Mouse (Mus musculus) brain, embryonic 18.5 days (tissue): ENCODE measurements around the gene Smad3.
A peak's percentile ranks its signal among the peaks of the same experiment; 100 is the strongest.

Experiments
- DNase-seq: peaks from one replicate; pipeline ENCODE4 v3.0.0-alpha.2; 2012; ENCODE audit warnings: low read depth, low spot score

Gene Smad3

DNA sequence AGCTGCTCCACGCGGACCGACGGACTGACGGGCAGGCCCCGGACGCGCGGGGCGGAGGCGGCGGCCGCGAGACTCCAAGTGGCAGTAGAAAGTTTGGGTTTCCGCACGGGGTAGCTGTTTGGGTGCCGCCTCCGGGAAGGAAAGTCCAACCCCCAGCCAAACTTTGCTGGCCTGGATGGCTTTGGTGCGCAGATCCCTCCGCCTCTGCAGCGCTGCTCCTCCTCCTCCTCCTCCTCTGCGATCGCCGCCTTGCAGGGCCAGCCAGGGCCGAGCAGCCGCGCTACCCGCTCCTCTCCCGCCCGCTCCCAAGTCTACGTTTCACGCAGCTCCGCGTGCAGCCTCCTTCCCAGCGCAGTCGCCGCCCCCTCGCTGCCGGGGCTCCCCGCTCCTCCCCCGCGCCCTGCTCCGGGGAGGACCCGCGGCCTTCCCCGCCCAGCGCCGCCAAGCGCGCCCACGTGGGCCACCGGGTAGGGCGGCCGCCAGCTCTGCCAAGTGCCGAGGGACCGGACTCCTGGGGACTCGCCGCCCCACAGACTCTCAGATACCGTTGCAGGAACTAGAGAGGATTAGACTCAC lies at the start of gene Smad3:
Gene Smad3 (minus strand): TSS at position 130 of the 576 bp plus-strand sequence.
- DNase-seq, result peak; percentile 56

DNA sequence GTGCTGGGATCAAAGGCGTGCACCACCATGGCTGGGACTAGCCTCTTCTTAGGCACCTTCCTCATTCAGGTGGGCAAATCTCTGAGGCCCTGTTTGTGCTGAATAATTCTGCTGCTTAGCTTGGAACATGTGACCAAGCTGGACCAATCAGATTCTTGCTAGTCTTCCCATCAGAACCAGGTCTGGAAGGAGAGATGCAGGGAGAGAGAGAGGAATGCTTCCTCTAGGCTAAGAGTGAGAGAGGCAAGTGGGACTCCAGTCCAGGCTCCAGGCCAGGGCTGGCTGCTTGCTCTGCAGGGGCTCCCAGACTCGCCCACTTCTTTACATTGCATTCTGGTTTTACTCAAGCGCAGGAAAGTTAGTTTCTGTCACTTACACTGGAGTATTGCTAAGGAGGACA lies 47.1 kb upstream of the Smad3 start:
- no peak for DNase-seq

DNA sequence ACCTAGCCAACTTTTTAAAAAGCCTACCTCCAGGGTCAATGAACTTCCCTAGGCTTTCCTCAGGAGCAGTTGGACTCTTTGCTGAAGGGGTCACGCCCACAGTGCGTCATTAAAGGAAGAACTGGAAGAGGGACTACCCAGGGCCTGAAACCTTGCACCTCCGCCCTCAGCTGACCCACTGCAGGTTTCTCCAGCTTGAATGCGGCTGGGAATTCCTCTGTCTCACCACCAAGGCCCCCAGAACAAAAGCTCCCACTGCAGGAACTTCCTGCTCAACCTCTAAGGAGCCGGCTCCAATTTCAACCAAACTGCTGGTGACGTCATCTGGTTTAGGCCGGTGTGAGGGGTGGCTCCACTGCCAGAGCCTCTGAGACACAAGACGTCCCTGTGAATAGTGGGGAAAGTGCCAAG lies 45.4 kb upstream of the Smad3 start:
- DNase-seq, result no peak

DNA sequence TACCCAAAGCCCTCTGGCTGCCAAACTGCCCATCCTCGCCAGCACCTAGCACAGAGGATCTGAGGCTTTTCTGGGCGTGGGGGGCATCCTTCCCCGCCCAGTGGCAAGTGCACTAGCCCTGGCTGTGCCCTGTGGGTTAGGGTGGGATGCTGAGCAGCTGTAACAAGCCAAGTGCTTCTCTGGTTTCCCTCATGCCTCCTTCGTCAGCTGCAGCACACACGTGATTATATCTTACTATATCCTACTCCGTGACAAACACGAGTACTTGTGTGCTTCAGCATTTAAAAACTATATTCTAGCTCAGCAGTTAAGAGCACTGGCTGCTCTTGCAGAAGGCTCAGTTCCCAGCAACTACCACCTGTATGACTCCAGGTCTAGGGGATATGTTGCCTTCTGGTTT lies 44.7 kb upstream of the Smad3 start:
- DNase-seq, result no peak

DNA sequence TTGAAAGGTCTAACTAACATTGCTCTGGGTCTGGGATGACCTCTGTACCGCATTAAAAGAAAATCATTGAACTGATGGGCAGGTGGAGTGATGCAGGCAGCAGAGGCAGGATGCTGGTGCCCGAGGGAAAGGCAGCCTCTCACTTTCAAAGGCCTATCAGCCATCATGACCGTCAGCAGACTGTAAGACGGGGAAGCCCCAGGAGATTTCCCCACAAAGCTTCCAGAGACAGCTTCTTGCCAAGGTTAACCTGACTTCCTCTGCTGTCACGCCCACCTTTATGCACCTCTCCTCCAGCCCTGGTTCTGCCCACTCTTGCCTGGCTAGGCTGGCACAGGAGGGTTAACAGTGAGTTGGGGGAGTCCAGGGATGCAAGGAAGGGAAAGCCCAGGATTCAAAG lies 44.3 kb upstream of the Smad3 start:
- DNase-seq, result no peak

DNA sequence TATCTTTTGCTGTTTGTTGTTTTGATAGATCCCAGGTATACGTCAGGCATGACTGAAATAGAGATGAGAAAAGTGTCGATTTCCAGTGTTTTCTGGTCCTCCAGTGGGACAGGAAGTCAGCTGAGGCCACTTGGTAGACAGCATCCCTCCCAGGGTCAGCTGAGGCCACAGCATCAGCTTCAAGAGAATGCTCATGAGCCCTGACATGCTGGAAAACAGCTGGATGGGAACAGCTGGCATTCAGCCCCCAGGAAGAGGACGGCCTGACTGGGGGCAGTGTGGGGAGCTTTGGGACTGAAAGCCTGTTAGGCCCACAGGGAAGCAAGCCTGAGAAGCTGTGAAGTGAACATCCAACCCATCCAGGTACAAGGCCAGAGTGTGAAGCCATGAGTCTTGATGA lies 38.6 kb upstream of the Smad3 start:
- no peak for DNase-seq

- no peak for DNase-seq
These were observed 36.1 kb upstream of the Smad3 start for GRCm38 (mm10) chr9:63793731-63794495.

- no peak for DNase-seq
These were observed 33.9 kb upstream of the Smad3 start for GRCm38 (mm10) chr9:63791716-63792115.

DNA sequence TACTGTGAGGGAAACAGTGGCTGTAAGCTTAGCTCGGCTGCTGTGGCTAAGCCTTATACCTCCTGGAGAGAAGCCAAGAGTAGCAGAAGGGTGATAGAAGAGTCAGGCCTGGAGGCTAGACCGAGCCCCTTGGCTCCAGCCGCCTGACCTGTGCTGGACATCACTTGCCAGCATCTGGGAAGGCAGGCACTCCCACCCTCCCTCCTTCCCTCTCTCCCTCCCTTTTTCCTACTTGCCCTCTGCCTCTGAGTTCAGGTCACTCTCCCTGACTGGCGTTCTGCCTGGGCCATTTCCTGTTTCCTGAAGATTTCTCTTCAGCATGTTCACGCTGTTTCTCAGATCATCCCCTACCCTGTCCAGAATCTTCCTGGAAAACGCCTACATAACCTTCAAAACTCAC lies 33.5 kb upstream of the Smad3 start:
- no peak for DNase-seq

GRCm38 (mm10) chr9:63790222-63790621 lies 32.4 kb upstream of the Smad3 start:
- DNase-seq, result no peak

DNA sequence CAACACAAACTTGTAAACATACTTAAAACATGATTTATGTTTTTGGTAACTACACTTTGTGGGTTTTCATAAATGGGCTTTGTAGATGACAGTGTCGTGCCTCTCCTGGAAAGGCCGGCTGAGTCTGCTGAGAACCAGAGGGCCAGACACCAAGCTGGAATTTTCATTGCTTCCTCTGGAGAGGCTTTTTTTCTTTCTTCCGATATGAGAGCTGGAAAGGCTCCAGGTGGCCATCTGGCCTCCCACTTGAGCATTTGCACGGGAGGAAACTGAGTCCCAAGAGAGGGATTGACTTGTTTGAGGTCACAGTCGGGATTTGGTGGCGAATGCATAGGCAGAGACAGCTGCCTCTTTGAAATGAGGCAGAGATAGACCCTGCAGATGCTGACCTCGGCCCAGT lies 31.6 kb upstream of the Smad3 start:
- DNase-seq, result no peak

- no peak for DNase-seq
These were observed 29.8 kb upstream of the Smad3 start for GRCm38 (mm10) chr9:63787606-63788005.

DNA sequence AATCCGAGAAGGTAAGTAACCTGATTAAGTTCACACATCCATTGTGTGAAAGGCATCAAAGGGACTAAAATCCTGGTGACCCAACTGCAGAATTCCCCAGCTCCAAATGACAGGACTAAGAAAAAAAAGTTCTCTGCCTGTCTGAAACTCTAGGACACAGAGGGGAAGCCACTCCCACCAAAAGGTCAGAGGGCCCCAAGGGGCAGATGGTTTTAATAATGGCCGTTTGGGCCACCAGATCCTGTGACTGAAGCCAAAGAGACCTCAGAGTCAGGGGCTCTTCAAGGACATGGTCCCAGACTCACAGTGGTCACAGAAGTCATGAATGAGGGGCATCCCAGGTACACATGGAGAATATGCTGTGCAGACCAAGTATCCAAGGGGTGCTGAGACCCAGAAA lies 29.3 kb upstream of the Smad3 start:
- no peak for DNase-seq

DNA sequence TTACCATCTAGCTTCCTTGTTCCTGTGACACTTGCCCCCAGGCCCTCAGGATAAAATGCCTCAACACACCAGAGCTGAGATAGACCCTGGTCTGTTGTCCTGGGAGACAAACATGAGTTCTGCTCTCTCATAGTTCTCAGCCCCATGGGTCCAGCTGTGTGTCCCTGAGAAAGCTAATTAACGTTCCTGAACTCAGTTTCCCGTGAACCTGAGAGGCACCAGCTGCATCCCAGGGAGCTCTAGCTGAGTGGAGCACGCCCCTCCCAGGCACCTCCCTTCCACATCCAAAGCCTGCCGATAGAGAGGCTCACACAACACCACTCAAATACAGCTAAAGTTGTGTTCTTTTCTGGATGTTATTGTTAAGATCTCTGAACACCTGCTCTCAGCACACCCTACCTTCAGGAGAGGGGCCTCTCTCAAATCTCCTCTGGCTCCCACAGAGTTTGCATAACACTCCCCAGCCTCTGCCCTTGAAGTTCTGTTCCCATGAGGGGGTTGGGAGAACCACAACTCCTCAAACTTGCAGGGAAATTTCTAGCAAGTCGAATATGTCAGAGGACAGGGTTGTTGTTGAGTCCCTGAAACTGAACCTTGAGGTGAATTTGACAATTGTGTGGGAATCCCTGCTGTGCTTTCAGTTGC lies 28.4 kb upstream of the Smad3 start:
- no peak for DNase-seq

DNA sequence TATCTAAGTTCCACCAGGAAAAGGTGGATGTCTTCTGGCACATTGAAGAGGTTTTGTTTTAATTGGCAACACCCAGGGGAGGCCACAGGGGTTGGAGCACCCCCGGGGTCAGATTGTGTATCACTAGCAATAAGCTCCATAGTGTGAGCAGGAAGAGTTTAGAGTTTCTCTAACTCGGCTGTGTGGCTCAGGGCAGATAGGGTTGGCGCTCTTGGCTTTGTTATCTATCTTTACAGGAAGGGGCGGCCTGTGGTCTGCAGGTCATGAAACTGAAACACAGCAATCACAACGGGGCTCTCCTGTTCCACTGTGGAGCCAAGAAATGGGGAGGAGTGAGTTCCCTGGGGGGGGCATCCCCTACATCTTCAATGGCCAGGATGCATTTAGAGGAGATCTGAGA lies 27.7 kb upstream of the Smad3 start:
- DNase-seq, result no peak

- no peak for DNase-seq
These were observed 26.8 kb upstream of the Smad3 start for GRCm38 (mm10) chr9:63784597-63784996.

DNA sequence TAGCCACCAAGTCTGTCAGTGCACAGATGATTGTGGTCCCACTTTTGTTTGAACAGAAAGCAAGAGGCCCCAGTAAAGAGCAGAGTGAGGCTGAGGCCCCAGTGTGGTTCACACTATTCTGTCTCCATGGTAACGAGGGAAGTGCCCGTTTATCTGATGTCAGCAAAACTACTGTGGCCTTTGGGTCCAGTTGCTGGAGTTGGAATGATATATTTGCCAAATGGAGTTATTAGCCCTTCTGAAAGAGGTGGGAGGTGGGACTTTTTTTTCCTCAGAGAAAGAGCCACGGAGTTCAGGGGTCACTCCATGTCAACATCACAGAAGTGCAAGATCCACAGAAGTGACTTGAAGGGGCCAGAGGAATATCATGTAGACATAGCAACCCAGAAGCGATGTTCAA lies 24.9 kb upstream of the Smad3 start:
- no peak for DNase-seq

- no peak for DNase-seq
These were observed 24.1 kb upstream of the Smad3 start for GRCm38 (mm10) chr9:63781714-63782464.

- no peak for DNase-seq
These were observed 22.4 kb upstream of the Smad3 start for GRCm38 (mm10) chr9:63779950-63780887.

DNA sequence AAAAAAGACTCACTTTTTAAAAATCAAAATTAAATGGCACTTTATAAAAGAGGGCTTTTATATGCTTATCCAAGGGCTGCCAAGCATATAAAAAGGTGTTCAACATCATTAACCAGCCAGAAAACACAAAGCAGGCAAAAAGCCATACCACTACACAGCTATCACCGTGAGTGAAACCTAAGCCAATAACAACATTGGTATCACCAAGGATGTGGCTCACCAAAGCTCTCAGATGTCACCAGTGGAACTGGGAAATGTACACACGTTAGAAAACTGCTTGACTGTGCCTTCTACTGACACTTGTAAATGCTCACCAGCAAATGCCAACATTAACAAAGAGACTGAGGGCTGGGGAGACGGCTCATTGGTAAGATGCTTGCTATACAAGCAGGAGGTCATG lies 18.9 kb upstream of the Smad3 start:
- no peak for DNase-seq

DNA sequence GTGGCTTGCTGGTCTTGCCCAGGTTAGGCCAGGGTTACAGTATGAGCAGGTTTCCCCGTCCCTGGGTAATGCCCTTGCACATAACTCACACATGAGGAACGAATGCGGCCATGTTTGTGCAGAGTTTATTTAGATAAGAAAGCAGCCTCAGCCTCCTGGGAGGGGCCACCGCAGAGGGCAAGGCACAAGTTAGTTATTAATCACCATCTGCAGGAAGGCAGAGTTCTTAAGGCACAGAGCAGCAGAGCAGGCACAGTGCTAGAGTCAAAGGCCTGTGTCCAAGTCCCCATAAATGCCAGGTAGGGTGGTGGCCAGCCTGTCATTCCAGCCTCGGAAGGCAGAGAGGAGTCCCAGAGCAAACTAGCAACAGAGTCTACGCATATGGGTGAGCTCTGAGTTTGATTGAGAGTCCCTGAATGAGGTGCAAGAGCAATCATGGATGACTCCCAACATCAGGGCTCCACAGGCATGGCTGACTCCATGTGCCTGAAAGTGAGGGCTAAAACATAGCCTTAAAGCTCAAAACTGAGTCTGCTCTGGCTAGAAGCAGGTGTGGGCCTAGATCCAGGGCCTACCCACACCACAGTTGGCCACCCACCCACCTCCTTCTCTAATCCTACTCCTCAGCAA lies 17.2 kb upstream of the Smad3 start:
- DNase-seq, result no peak
